Mouse (Mus musculus): ENCODE results near the gene Pla2g4a. TPM values are rescaled to one million over a fixed set of nuclear protein-coding genes. Genes with fewer than 3 reads are reported as not detected.

Pla2g4a gene
- polyA plus RNA-seq, 1 experiment from 2014 or later: 1.2 TPM

DNA sequence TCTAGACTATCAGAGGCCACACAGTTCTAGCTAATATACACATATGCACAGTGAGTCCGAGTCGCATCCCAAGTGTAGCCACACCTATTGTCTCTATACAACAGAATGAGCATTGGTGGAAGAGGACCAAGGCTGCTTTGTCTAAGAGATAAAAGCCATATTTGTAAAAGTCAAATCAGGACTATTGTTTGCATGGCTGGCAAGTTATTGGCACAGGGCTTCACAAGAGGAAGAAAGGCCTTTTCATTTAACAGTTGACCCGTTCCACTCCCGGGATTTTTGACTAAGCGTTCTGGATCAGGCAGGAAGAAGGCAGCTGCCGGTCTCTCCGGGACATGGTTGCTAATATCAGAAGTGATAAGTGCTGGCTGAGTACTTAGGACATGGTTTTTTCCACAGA lies 41.8 kb downstream of the Pla2g4a start:
- H3K27ac ChIP-seq (ENCODE audit: low read depth, low read length): no peak overlapping the region
- no peaks in the 10 kb centered on the region for H3K9me3 ChIP-seq (replicated peaks; ENCODE audit: control insufficient read depth, low read length)
- H3K4me2 ChIP-seq (ENCODE audit: low read length): no peak overlapping the region
- no peak overlapping the region for H3K9ac ChIP-seq (ENCODE audit: low read length)
- WGBS: 90% methylated on average over 7 of the region's 7 CpGs
- no peaks in the 10 kb centered on the region for H3K27me3 ChIP-seq (replicated peaks; ENCODE audit: control insufficient read depth, insufficient read depth, low read length)
- no peak for DNase-seq (ENCODE audit: low spot score)
- no peak overlapping the region for H3K4me3 ChIP-seq (ENCODE audit: low read depth, low read length)
- ATAC-seq: no peak
- no peaks in the 10 kb centered on the region for H3K4me1 ChIP-seq (ENCODE audit: control insufficient read depth, insufficient read depth, low read length)
- no peaks in the 10 kb centered on the region for H3K36me3 ChIP-seq (ENCODE audit: control insufficient read depth, insufficient read depth, low read length)

DNA sequence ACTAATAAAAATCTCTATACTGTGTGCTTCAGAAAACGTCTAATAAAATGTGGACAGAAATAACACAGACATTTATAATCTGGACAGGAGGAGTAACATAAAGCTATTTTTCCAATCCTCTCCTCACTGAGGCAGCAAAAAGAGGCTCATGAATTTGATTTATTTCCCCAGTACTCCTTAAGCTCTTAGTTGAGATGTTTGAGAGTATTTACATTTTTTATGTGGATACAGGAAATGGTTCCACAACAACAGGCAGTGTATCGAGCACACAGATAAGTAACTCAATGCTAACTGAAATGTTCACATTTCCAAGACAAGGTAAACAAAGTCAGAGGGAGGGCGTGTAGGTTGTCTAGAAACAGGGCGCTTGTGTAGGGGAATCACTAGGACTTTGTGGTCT lies 48.1 kb downstream of the Pla2g4a start:
- no peak overlapping the region for H3K4me2 ChIP-seq (ENCODE audit: low read length)
- H3K4me1 ChIP-seq (ENCODE audit: control insufficient read depth, insufficient read depth, low read length): no peaks in the 10 kb centered on the region
- DNase-seq (ENCODE audit: low spot score) (no peak), ATAC-seq (no peak)
- no peaks in the 10 kb centered on the region for H3K27me3 ChIP-seq (replicated peaks; ENCODE audit: control insufficient read depth, insufficient read depth, low read length)
- no peak overlapping the region for H3K27ac ChIP-seq (ENCODE audit: low read depth, low read length)
- 89% methylated on average over 4 of the region's 4 CpGs for WGBS
- H3K4me3 ChIP-seq (ENCODE audit: low read depth, low read length): no peak overlapping the region
- no peak overlapping the region for H3K9ac ChIP-seq (ENCODE audit: low read length)
- H3K9me3 ChIP-seq (replicated peaks; ENCODE audit: control insufficient read depth, low read length): no peaks in the 10 kb centered on the region
- H3K36me3 ChIP-seq (ENCODE audit: control insufficient read depth, insufficient read depth, low read length): no peaks in the 10 kb centered on the region

- DNase-seq (ENCODE audit: low spot score): no peak
- H3K27ac ChIP-seq (ENCODE audit: low read depth, low read length): no peak overlapping the region
- no peak for ATAC-seq
- H3K9me3 ChIP-seq (replicated peaks; ENCODE audit: control insufficient read depth, low read length): no peaks in the 10 kb centered on the region
- no peaks in the 10 kb centered on the region for H3K4me1 ChIP-seq (ENCODE audit: control insufficient read depth, insufficient read depth, low read length)
- H3K4me2 ChIP-seq (ENCODE audit: low read length): no peak overlapping the region
- no peaks in the 10 kb centered on the region for H3K36me3 ChIP-seq (ENCODE audit: control insufficient read depth, insufficient read depth, low read length)
- WGBS: 80% methylated on average over 4 of the region's 4 CpGs
- H3K9ac ChIP-seq (ENCODE audit: low read length): no peak overlapping the region
- no peak overlapping the region for H3K4me3 ChIP-seq (ENCODE audit: low read depth, low read length)
- no peaks in the 10 kb centered on the region for H3K27me3 ChIP-seq (replicated peaks; ENCODE audit: control insufficient read depth, insufficient read depth, low read length)
These were observed 50.0 kb downstream of the Pla2g4a start for GRCm38 (mm10) chr1:149911050-149911449.

- Histone ChIP-seq H3K4me1 (ENCODE audit: control insufficient read depth, insufficient read depth, low read length) (peaks cover 5% of the 10 kb centered on the region; the same call in 1 of the 2 replicates), H3K4me2 (ENCODE audit: low read length) (no peak overlapping the region), H3K4me3 (ENCODE audit: low read depth, low read length) (no peak overlapping the region), H3K27ac (ENCODE audit: low read depth, low read length) (no peak overlapping the region), H3K9ac (ENCODE audit: low read length) (no peak overlapping the region), H3K27me3 (replicated peaks; ENCODE audit: control insufficient read depth, insufficient read depth, low read length) (no peaks in the 10 kb centered on the region), H3K36me3 (ENCODE audit: control insufficient read depth, insufficient read depth, low read length) (no peaks in the 10 kb centered on the region), H3K9me3 (replicated peaks; ENCODE audit: control insufficient read depth, low read length) (no peaks in the 10 kb centered on the region)
- ATAC-seq: no peak
- WGBS: 80% methylated on average over 4 of the region's 4 CpGs
- DNase-seq (ENCODE audit: low spot score): no peak
These were observed 63.0 kb downstream of the Pla2g4a start for GRCm38 (mm10) chr1:149898001-149898625.

- peak; percentile 90 for DNase-seq (ENCODE audit: low spot score)
- 30% methylated on average over 5 of the region's 5 CpGs for WGBS
- H3K9me3 ChIP-seq (replicated peaks; ENCODE audit: control insufficient read depth, low read length): no peaks in the 10 kb centered on the region
These were observed 64.5 kb downstream of the Pla2g4a start for GRCm38 (mm10) chr1:149896590-149896989.

GRCm38 (mm10) chr1:149894940-149895339 lies 66.2 kb downstream of the Pla2g4a start:
- no peak overlapping the region for H3K4me3 ChIP-seq (ENCODE audit: low read depth, low read length)
- no peak overlapping the region for H3K4me2 ChIP-seq (ENCODE audit: low read length)
- H3K9ac ChIP-seq (ENCODE audit: low read length): no peak overlapping the region
- no peak for ATAC-seq
- WGBS: 94% methylated on average over 8 of the region's 8 CpGs
- no peaks in the 10 kb centered on the region for H3K36me3 ChIP-seq (ENCODE audit: control insufficient read depth, insufficient read depth, low read length)
- no peak overlapping the region for H3K27ac ChIP-seq (ENCODE audit: low read depth, low read length)
- H3K27me3 ChIP-seq (replicated peaks; ENCODE audit: control insufficient read depth, insufficient read depth, low read length): no peaks in the 10 kb centered on the region
- no peaks in the 10 kb centered on the region for H3K9me3 ChIP-seq (replicated peaks; ENCODE audit: control insufficient read depth, low read length)
- DNase-seq (ENCODE audit: low spot score): no peak
- H3K4me1 ChIP-seq (ENCODE audit: control insufficient read depth, insufficient read depth, low read length): peaks cover 5% of the 10 kb centered on the region; the same call in 1 of the 2 replicates

More at GRCm38 (mm10) chr1:149896590-149896989, 64.5 kb downstream of the Pla2g4a start:
- no peak overlapping the region for H3K9ac ChIP-seq (ENCODE audit: low read length)
- H3K4me1 ChIP-seq (ENCODE audit: control insufficient read depth, insufficient read depth, low read length): peaks cover 5% of the 10 kb centered on the region; the same call in 1 of the 2 replicates
- H3K27ac ChIP-seq (ENCODE audit: low read depth, low read length): no peak overlapping the region
- H3K4me2 ChIP-seq (ENCODE audit: low read length): no peak overlapping the region; the same call in 1 of the 2 replicates
- H3K36me3 ChIP-seq (ENCODE audit: control insufficient read depth, insufficient read depth, low read length): no peaks in the 10 kb centered on the region
- H3K4me3 ChIP-seq (ENCODE audit: low read depth, low read length): no peak overlapping the region
- H3K27me3 ChIP-seq (replicated peaks; ENCODE audit: control insufficient read depth, insufficient read depth, low read length): no peaks in the 10 kb centered on the region
- ATAC-seq: peak; percentile 98

GRCm38 (mm10) chr1:149893903-149894302 lies 67.2 kb downstream of the Pla2g4a start:
- no peak overlapping the region for H3K4me3 ChIP-seq (ENCODE audit: low read depth, low read length)
- H3K36me3 ChIP-seq (ENCODE audit: control insufficient read depth, insufficient read depth, low read length): no peaks in the 10 kb centered on the region
- no peak overlapping the region for H3K4me2 ChIP-seq (ENCODE audit: low read length)
- WGBS: 85% methylated on average over 2 of the region's 2 CpGs
- H3K27me3 ChIP-seq (replicated peaks; ENCODE audit: control insufficient read depth, insufficient read depth, low read length): no peaks in the 10 kb centered on the region
- no peaks in the 10 kb centered on the region for H3K9me3 ChIP-seq (replicated peaks; ENCODE audit: control insufficient read depth, low read length)
- DNase-seq (ENCODE audit: low spot score): no peak
- peaks cover 5% of the 10 kb centered on the region; the same call in 1 of the 2 replicates for H3K4me1 ChIP-seq (ENCODE audit: control insufficient read depth, insufficient read depth, low read length)
- no peak for ATAC-seq
- H3K9ac ChIP-seq (ENCODE audit: low read length): no peak overlapping the region
- H3K27ac ChIP-seq (ENCODE audit: low read depth, low read length): no peak overlapping the region

GRCm38 (mm10) chr1:149891057-149891456 lies 70.0 kb downstream of the Pla2g4a start:
- WGBS: 83% methylated on average over 5 of the region's 5 CpGs

GRCm38 (mm10) chr1:149882419-149883025 lies 78.6 kb downstream of the Pla2g4a start:
- Histone ChIP-seq H3K36me3 (ENCODE audit: control insufficient read depth, insufficient read depth, low read length) (no peaks in the 10 kb centered on the region), H3K27ac (ENCODE audit: low read depth, low read length) (no peak overlapping the region), H3K9me3 (replicated peaks; ENCODE audit: control insufficient read depth, low read length) (no peaks in the 10 kb centered on the region), H3K4me1 (ENCODE audit: control insufficient read depth, insufficient read depth, low read length) (no peaks in the 10 kb centered on the region), H3K9ac (ENCODE audit: low read length) (no peak overlapping the region), H3K4me3 (ENCODE audit: low read depth, low read length) (no peak overlapping the region), H3K4me2 (ENCODE audit: low read length) (no peak overlapping the region), H3K27me3 (replicated peaks; ENCODE audit: control insufficient read depth, insufficient read depth, low read length) (no peaks in the 10 kb centered on the region)
- DNase-seq (ENCODE audit: low spot score) (peak; percentile 70), ATAC-seq (peak; percentile 80)
- WGBS: 47% methylated on average over 6 of the region's 6 CpGs

More at GRCm38 (mm10) chr1:149891057-149891456, 70.0 kb downstream of the Pla2g4a start:
- ATAC-seq: no peak
- H3K36me3 ChIP-seq (ENCODE audit: control insufficient read depth, insufficient read depth, low read length): no peaks in the 10 kb centered on the region
- no peak for DNase-seq (ENCODE audit: low spot score)
- H3K4me1 ChIP-seq (ENCODE audit: control insufficient read depth, insufficient read depth, low read length): peaks cover 4% of the 10 kb centered on the region; the same call in 1 of the 2 replicates
- no peak overlapping the region for H3K4me2 ChIP-seq (ENCODE audit: low read length)
- H3K27me3 ChIP-seq (replicated peaks; ENCODE audit: control insufficient read depth, insufficient read depth, low read length): no peaks in the 10 kb centered on the region
- H3K9me3 ChIP-seq (replicated peaks; ENCODE audit: control insufficient read depth, low read length): no peaks in the 10 kb centered on the region
- no peak overlapping the region for H3K4me3 ChIP-seq (ENCODE audit: low read depth, low read length)
- no peak overlapping the region for H3K9ac ChIP-seq (ENCODE audit: low read length)
- no peak overlapping the region for H3K27ac ChIP-seq (ENCODE audit: low read depth, low read length)
